Mouse (Mus musculus): ENCODE results near the gene Gm10837. TPM values are rescaled to one million over a fixed set of nuclear protein-coding genes. Genes with fewer than 3 reads are reported as not detected.

The Gm10837 gene
- polyA plus RNA-seq, 1 experiment, result not detected

GRCm38 (mm10) chr14:122472647-122473046 is 17.7 kb upstream of the Gm10837 start:
- no peak overlapping the region for H3K27ac ChIP-seq (ENCODE audit: control insufficient read depth, insufficient read depth, low read depth, low read length)
- no peak for TF ChIP-seq POLR2A (IDR thresholded peaks at IDR 0.05; ENCODE audit: control insufficient read depth, low read depth, low read length)
- TF ChIP-seq CTCF (IDR thresholded peaks at IDR 0.05; ENCODE audit: control insufficient read depth, insufficient read depth, insufficient replicate concordance, low read depth, low read length), result no peak
- peaks cover 11% of the 10 kb centered on the region for H3K4me1 ChIP-seq (ENCODE audit: control insufficient read depth, insufficient read depth, low read length)
- peaks cover 9% of the 10 kb centered on the region for H3K27me3 ChIP-seq (ENCODE audit: control insufficient read depth, insufficient read depth, low read length)
- no peaks in the 10 kb centered on the region for H3K36me3 ChIP-seq (ENCODE audit: control insufficient read depth, insufficient read depth, low read length)
- H3K4me3 ChIP-seq (ENCODE audit: control insufficient read depth, low read depth, low read length), result no peak overlapping the region

GRCm38 (mm10) chr14:122473211-122473751 is 17.1 kb upstream of the Gm10837 start:
- Histone ChIP-seq H3K4me3 (ENCODE audit: control insufficient read depth, low read depth, low read length) (no peak overlapping the region), H3K27me3 (ENCODE audit: control insufficient read depth, insufficient read depth, low read length) (peaks cover 5% of the 10 kb centered on the region), H3K4me1 (ENCODE audit: control insufficient read depth, insufficient read depth, low read length) (peaks cover 11% of the 10 kb centered on the region), H3K36me3 (ENCODE audit: control insufficient read depth, insufficient read depth, low read length) (no peaks in the 10 kb centered on the region), H3K27ac (ENCODE audit: control insufficient read depth, insufficient read depth, low read depth, low read length) (no peak overlapping the region)
- TF ChIP-seq POLR2A (IDR thresholded peaks at IDR 0.05; ENCODE audit: control insufficient read depth, low read depth, low read length) (no peak), CTCF (IDR thresholded peaks at IDR 0.05; ENCODE audit: control insufficient read depth, insufficient read depth, insufficient replicate concordance, low read depth, low read length) (no peak)

GRCm38 (mm10) chr14:122474041-122474890 is 16.1 kb upstream of the Gm10837 start:
- Histone ChIP-seq H3K4me1 (ENCODE audit: control insufficient read depth, insufficient read depth, low read length) (peaks cover 15% of the 10 kb centered on the region), H3K27me3 (ENCODE audit: control insufficient read depth, insufficient read depth, low read length) (peaks cover 9% of the 10 kb centered on the region), H3K36me3 (ENCODE audit: control insufficient read depth, insufficient read depth, low read length) (no peaks in the 10 kb centered on the region)

GRCm38 (mm10) chr14:122474891-122475556 is 15.4 kb upstream of the Gm10837 start, which contains the start of gene Zic2:
TSS of gene Zic2 (plus strand) at chr14:122475435.
- TF ChIP-seq CTCF (IDR thresholded peaks at IDR 0.05; ENCODE audit: control insufficient read depth, insufficient read depth, insufficient replicate concordance, low read depth, low read length) (no peak), POLR2A (IDR thresholded peaks at IDR 0.05; ENCODE audit: control insufficient read depth, low read depth, low read length) (no peak)
- H3K27ac ChIP-seq (ENCODE audit: control insufficient read depth, insufficient read depth, low read depth, low read length), result no peak within 1 kb of the TSS
- peaks cover 15% of the 10 kb centered on the region for H3K4me1 ChIP-seq (ENCODE audit: control insufficient read depth, insufficient read depth, low read length)
- peaks cover 9% of the 10 kb centered on the region for H3K27me3 ChIP-seq (ENCODE audit: control insufficient read depth, insufficient read depth, low read length)
- H3K36me3 ChIP-seq (ENCODE audit: control insufficient read depth, insufficient read depth, low read length), result no peaks in the 10 kb centered on the region
- peak within 1 kb of the TSS; percentile 35; the same call in 1 of the 2 replicates for H3K4me3 ChIP-seq (ENCODE audit: control insufficient read depth, low read depth, low read length)

More at GRCm38 (mm10) chr14:122474041-122474890, 16.1 kb upstream of the Gm10837 start:
- Histone ChIP-seq H3K27ac (ENCODE audit: control insufficient read depth, insufficient read depth, low read depth, low read length) (no peak overlapping the region), H3K4me3 (ENCODE audit: control insufficient read depth, low read depth, low read length) (no peak overlapping the region; the same call in 1 of the 2 replicates)
- no peak for TF ChIP-seq CTCF (IDR thresholded peaks at IDR 0.05; ENCODE audit: control insufficient read depth, insufficient read depth, insufficient replicate concordance, low read depth, low read length)
- no peak for TF ChIP-seq POLR2A (IDR thresholded peaks at IDR 0.05; ENCODE audit: control insufficient read depth, low read depth, low read length)

GRCm38 (mm10) chr14:122475557-122476040 is 14.8 kb upstream of the Gm10837 start:
- H3K4me1 ChIP-seq (ENCODE audit: control insufficient read depth, insufficient read depth, low read length), result peaks cover 15% of the 10 kb centered on the region
- H3K4me3 ChIP-seq (ENCODE audit: control insufficient read depth, low read depth, low read length), result peak overlapping the region; percentile 35; the same call in 1 of the 2 replicates
- TF ChIP-seq POLR2A (IDR thresholded peaks at IDR 0.05; ENCODE audit: control insufficient read depth, low read depth, low read length) (no peak), CTCF (IDR thresholded peaks at IDR 0.05; ENCODE audit: control insufficient read depth, insufficient read depth, insufficient replicate concordance, low read depth, low read length) (no peak)
- H3K27ac ChIP-seq (ENCODE audit: control insufficient read depth, insufficient read depth, low read depth, low read length), result no peak overlapping the region
- H3K27me3 ChIP-seq (ENCODE audit: control insufficient read depth, insufficient read depth, low read length), result peaks cover 9% of the 10 kb centered on the region
- H3K36me3 ChIP-seq (ENCODE audit: control insufficient read depth, insufficient read depth, low read length), result no peaks in the 10 kb centered on the region

GRCm38 (mm10) chr14:122476041-122476821 is 14.2 kb upstream of the Gm10837 start:
- peak overlapping the region; percentile 35; the same call in 1 of the 2 replicates for H3K4me3 ChIP-seq (ENCODE audit: control insufficient read depth, low read depth, low read length)
- H3K27me3 ChIP-seq (ENCODE audit: control insufficient read depth, insufficient read depth, low read length), result peaks cover 9% of the 10 kb centered on the region
- H3K4me1 ChIP-seq (ENCODE audit: control insufficient read depth, insufficient read depth, low read length), result peaks cover 15% of the 10 kb centered on the region
- no peaks in the 10 kb centered on the region for H3K36me3 ChIP-seq (ENCODE audit: control insufficient read depth, insufficient read depth, low read length)
- no peak overlapping the region for H3K27ac ChIP-seq (ENCODE audit: control insufficient read depth, insufficient read depth, low read depth, low read length)
- no peak for TF ChIP-seq CTCF (IDR thresholded peaks at IDR 0.05; ENCODE audit: control insufficient read depth, insufficient read depth, insufficient replicate concordance, low read depth, low read length)
- no peak for TF ChIP-seq POLR2A (IDR thresholded peaks at IDR 0.05; ENCODE audit: control insufficient read depth, low read depth, low read length)

All from testis, adult 2 months (tissue).